Mouse (Mus musculus): ENCODE measurements around the gene Tmem102.

DNA sequence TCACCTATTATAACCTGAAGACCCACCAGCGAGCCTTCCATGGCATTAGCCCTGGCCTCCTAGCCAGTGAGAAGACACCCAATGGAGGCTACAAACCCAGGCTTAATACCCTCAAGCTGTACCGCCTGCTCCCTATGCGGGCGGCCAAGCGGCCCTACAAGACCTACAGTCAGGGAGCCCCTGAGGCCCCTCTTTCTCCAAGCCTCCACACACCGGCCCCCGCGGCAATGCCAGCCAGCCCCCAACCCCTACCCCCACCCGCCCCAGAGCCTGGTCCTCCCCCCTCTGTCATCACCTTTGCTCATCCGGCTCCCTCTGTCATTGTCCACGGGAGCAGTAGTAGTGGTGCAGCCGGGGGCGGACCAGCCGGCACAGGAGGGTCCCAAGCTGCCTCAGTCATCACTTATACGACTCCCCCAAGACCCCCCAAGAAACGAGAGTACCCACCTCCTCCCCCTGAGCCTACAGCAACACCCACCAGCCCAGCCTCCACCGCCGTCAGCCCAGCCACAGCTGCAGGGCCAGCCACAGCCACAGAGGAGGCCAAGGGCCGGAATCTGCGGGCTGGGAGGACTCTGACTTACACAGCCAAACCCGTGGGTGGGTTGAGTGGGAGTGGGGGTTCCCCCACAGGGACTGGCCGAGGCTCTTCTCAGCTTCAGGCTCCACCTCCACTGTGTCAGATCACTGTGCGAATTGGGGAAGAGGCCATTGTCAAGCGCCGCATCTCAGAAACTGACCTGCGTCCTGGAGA is 27.7 kb downstream of the Tmem102 start:
- no peak for TF ChIP-seq CTCF (IDR thresholded peaks at IDR 0.05; ENCODE audit: control insufficient read depth, insufficient read depth, insufficient read length)
- TF ChIP-seq MYOD1 (IDR thresholded peaks at IDR 0.05; ENCODE audit: control insufficient read depth, insufficient read length, low read depth): no peak

Data from C2C12 (cell line).